Mouse (Mus musculus): ENCODE measurements around the gene Olfr1156.

The Olfr1156 gene

DNA sequence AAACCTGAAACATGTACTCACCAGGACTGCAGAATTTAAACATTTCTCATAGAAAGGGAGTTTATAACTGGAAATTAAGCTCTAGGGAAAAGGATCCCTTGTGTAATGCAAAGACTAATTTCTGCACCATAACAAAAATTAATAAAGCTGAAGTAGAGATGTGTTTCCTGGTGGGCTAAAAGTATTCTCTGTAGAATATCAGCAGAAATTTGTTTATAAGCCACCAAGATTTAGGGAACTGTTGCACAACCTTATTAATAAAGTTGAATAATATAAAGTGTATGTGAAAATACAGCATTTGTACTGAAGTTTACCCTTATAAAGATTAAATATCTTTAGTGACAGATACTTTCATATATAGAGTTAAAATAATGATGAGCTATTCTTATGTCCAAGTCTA lies at the start of gene Olfr1156:
Gene Olfr1156 (minus strand): TSS at position 101 of the 400 bp plus-strand sequence.
- no peak for DNase-seq

DNA sequence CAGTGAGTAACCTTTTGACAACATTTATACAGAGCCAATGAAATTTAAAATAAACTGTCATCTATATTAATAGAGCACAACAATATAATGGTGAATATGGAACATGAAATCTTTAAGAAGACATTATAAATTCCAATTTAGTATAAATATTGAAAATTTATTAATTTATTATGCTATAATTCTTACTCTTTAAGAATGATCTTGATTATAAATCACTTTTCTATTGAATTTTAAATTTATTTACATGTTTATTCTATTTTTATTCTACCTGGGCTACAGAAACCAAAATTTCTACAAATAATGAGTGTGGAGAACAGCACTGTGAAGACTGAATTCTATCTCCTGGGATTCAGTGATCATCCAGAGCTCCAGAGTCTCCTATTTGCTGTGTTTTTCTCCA lies 36.9 kb upstream of the Olfr1156 start, which contains the start of gene Olfr1158:
Gene Olfr1158 (plus strand): TSS at position 301 of the 400 bp plus-strand sequence.
- no peak for DNase-seq

DNA sequence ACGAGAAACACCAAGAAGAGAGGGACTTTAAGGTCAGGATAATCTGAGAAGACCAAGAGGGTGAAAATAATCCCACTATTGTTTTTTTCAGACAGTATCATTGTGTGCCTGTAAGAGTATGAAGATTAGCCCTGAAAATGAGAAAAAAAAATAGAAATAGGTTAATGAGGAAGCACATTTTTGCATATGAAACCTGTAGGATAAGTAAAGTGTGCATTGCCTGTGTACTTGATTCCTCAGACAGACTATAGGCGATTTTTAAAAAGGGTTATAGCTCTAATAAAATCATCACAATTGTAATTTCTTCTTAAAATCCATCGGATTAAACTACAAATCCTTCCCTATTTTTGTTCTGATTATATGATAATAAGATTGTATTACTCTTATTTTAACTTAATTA lies 21.7 kb upstream of the Olfr1156 start, which contains the start of gene Olfr74:
Gene Olfr74 (minus strand): TSS at position 101 of the 400 bp plus-strand sequence.
- no peak for DNase-seq

DNA sequence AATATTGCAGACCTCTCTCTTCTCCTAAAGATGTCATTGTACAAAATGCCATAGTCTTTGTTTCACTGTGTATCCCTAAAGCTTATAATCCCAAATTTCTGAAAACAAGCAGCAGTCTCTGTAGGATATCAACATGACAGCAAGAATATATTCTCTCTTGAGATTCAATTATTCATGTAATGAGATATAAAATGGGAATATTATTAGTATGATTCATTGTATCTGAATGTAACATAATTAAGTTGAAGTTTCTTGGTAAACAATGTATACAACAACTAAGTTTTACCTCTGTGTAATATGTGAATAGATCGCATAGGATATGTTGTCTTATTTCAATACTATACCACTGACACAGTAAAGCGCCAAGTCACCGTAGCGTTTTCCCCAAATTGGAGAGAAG lies 15.3 kb upstream of the Olfr1156 start, which contains the start of gene Olfr1157:
Gene Olfr1157 (minus strand): TSS at position 101 of the 400 bp plus-strand sequence.
- DNase-seq: no peak

DNA sequence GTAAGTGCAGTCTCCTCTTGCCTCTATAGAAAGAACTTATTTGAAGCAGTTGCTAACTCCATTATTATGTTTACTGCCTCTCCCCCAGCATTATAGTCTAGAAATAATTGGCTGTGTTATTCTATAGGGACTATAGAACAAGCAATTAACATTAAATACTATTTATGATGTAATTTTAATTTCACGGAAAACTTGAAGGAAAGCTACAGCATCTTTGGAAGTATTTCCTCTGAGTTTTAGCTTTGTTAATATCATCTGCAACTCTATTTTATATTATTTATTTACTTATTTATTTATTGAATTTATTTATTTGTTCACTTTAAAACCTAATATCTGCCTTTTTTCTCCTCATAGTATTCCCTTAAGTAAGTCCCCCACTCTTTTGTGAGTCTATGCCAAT lies 7.9 kb downstream of the Olfr1156 start, which contains the start of gene Olfr1155:
Gene Olfr1155 (minus strand): TSS at position 101 of the 400 bp plus-strand sequence.
- no peak for DNase-seq

DNA sequence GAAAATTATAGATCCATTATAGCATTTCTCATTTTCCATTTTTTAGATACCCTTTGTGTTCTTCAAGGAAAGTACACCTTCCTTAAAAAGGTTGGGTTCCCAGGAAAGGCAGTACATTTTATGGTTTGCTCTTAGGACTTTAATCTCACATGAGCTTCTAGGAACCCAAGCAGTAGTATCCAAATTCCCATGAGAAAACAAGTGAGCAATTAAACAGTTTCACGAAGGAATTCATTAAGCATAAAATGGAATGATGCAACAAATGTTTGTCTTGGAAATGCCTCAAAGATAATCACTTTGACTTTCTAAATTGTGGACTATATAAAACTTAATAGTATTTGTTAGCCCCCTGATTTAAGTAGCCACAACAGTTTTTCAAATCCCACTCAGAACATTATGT lies 47.8 kb downstream of the Olfr1156 start, which contains the start of gene Olfr1154:
Gene Olfr1154 (minus strand): TSS at position 101 of the 400 bp plus-strand sequence.
- no peak for DNase-seq

Measured in heart, adult 11 months (tissue).